Mouse (Mus musculus) lung, adult 2 months (tissue): ENCODE data around the gene Rsad2.

Experiments
- CTCF ChIP-seq: fragments of 200-500 bp; IDR thresholded peaks from 2 replicates; pipeline ENCODE4 v1.5.1; 2011; ENCODE audit warnings: mild to moderate bottlenecking, low read length, control low read depth; ENCODE audit not compliant: insufficient read depth
- POLR2A ChIP-seq: fragments of 200-500 bp; IDR thresholded peaks from 2 replicates; pipeline ENCODE4 v1.6.1; 2011; ENCODE audit warnings: low read depth, mild to moderate bottlenecking, control low read depth, low read length, borderline replicate concordance; ENCODE audit errors: extremely low read depth

GRCm38 (mm10) chr12:26418322-26418721, 37.9 kb downstream of the Rsad2 start:
- TF ChIP-seq CTCF = no peak
- no peak for TF ChIP-seq POLR2A
